Mouse (Mus musculus): ENCODE data around the gene Mex3b. TPM values are rescaled to one million over a fixed set of nuclear protein-coding genes. Genes with fewer than 3 reads are reported as not detected.

Gene Mex3b
- total and polyA plus RNA-seq, 3 experiments = 0.59 to 2.5 (median 2.1) TPM

DNA sequence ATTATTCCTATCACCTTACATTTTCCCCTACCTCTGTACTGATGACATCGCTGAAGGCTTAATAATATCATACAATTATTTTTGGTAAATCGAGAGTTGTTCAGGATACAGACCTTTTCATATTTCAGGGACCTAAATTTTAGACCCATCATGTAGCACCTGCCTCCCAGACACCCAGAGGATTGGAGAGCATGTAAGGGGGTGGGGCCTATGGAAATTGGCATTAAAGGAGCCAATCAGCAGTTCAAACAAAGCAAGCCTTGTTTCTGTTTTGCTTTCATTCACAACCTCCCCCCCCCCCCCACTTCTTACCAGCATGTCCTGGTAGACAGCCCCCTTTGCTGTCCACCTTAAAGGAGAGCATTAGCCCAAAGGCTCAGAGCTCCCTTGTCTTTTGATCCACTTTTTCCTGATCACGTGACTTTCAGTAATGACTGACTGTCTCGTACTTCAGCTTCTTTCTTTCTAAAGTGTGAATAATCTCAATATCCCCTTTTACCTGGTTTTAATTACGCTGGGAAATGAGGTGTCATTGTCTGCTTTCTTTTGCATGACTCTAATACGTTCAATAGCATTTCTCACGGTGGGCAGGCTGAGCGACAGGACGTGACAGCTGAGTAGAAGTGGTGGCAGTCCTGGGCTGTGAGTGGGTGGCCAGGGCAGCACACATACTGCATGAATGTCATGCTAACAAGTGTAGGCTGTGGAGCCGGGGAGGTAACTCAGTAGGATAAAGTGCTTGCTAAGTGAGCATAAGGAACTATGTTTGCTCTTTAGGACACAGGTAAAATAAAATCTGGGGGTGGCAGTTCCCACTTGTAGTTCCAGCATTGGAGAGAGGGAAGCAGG lies 43.6 kb downstream of the Mex3b start:
- Histone ChIP-seq H3K4me3 (replicated peaks in 1 of 3; ENCODE audit: low read depth in 2 of 3, low read length in 2 of 3, poor library complexity in 1 of 3) (peak overlapping the region in 1 of 3 experiments; percentile 39), H3K9ac (ENCODE audit: insufficient read depth, low read depth) (no peak overlapping the region; the same call in 1 of the 2 replicates), H3K79me2 (replicated peaks; ENCODE audit: control insufficient read depth, extremely low read depth, insufficient read depth, poor library complexity, severe bottlenecking) (no peaks in the 10 kb centered on the region), H3K4me1 (ENCODE audit: control insufficient read depth in 1 of 2, insufficient read depth in 2 of 2) (peaks cover 0 to 2% of the 10 kb centered on the region in 2 experiments; a peak in 1 of 4 replicates), H3K9me3 (replicated peaks; ENCODE audit: low read length) (no peaks in the 10 kb centered on the region), H3K27me3 (replicated peaks) (no peaks in the 10 kb centered on the region), H3K27ac (ENCODE audit: insufficient read depth, low read depth) (no peak overlapping the region), H3K36me3 (replicated peaks in 1 of 2; ENCODE audit: control insufficient read depth in 1 of 2, insufficient read depth in 1 of 2, low read length in 1 of 2) (no peaks in the 10 kb centered on the region), H3K4me2 (ENCODE audit: insufficient read depth, low read depth, poor library complexity, severe bottlenecking) (peak overlapping the region; percentile 72)
- TF ChIP-seq ZMIZ1 (IDR thresholded peaks at IDR 0.05; ENCODE audit: low read depth, low read length) = no peak
- TF ChIP-seq TCF12 (IDR thresholded peaks at IDR 0.05; ENCODE audit: low read depth, low read length) = no peak
- no peak for TF ChIP-seq ELF1 (IDR thresholded peaks at IDR 0.05; ENCODE audit: low read depth, low read length)
- no peak for TF ChIP-seq KAT2A (IDR thresholded peaks at IDR 0.05; ENCODE audit: insufficient replicate concordance, low read length)
- no peak for TF ChIP-seq JUN (IDR thresholded peaks at IDR 0.05; ENCODE audit: insufficient read depth, low read depth, low read length)
- TF ChIP-seq POLR2A (IDR thresholded peaks at IDR 0.05; ENCODE audit: low read depth, low read length) = no peak
- TF ChIP-seq MAFK (IDR thresholded peaks at IDR 0.05; ENCODE audit: insufficient replicate concordance, low read length) = no peak
- peak; percentile 66 for TF ChIP-seq USF1 (IDR thresholded peaks at IDR 0.05; ENCODE audit: low read depth, low read length)
- peak; percentile 70 for TF ChIP-seq BHLHE40 (IDR thresholded peaks at IDR 0.05; ENCODE audit: low read depth, low read length)
- no peak for TF ChIP-seq MXI1 (IDR thresholded peaks at IDR 0.05; ENCODE audit: low read depth, low read length)
- no peak for TF ChIP-seq ZNF384 (IDR thresholded peaks at IDR 0.05; ENCODE audit: low read depth, low read length)
- TF ChIP-seq ETS1 (conservative IDR thresholded peaks at IDR 0.05; ENCODE audit: low read depth, low read length) = no peak
- TF ChIP-seq E2F4 (IDR thresholded peaks at IDR 0.05; ENCODE audit: insufficient replicate concordance, low read depth, low read length) = no peak
- no peak for TF ChIP-seq MAX (IDR thresholded peaks at IDR 0.05; ENCODE audit: low read length)
- no peak for TF ChIP-seq SIN3A (IDR thresholded peaks at IDR 0.05; ENCODE audit: low read length)
- TF ChIP-seq MAZ (IDR thresholded peaks at IDR 0.05; ENCODE audit: low read depth, low read length) = no peak
- peak; percentile 73 for TF ChIP-seq USF2 (conservative IDR thresholded peaks at IDR 0.05; ENCODE audit: low read depth, low read length)
- TF ChIP-seq NRF1 (IDR thresholded peaks at IDR 0.05; ENCODE audit: low read depth, low read length) = no peak
- TF ChIP-seq GABPA (IDR thresholded peaks at IDR 0.05; ENCODE audit: insufficient replicate concordance, low read depth, low read length) = no peak
- no peak for TF ChIP-seq SMC3 (IDR thresholded peaks at IDR 0.05; ENCODE audit: low read depth, low read length)
- in situ Hi-C loops (cut with MboI; ENCODE audit: low pct_ligation_motif_present, low pct_unique_long_range_greater_than_20kb, low sequenced_read_pairs) (no loop called here), dilution Hi-C loops (cut with MboI; ENCODE audit: extremely low pct_ligation_motif_present, extremely low pct_unique_long_range_greater_than_20kb, low sequenced_read_pairs) (no loop called here)
- DNase-seq (ENCODE audit: extremely low read depth) = no peak

All from CH12.LX (cell line).